Mouse (Mus musculus): Measurements from ENCODE around the gene Cd274. TPM values are rescaled to one million over a fixed set of nuclear protein-coding genes. Genes with fewer than 3 reads are reported as not detected.

The Cd274 gene
- polyA plus RNA-seq (2016; fragmentation: Nextera tagmentation; extraction: Ambion mirVana): 0.29 and 0.30 TPM in 2 replicates

GRCm38 (mm10) chr19:29366969-29367622, at the start of gene Cd274, which contains the start of gene Plgrkt:
Gene Cd274 (plus strand): TSS chr19:29367455.
Gene Plgrkt (minus strand): TSS chr19:29367390.
- 5% methylated on average over 26 of the region's 26 CpGs for WGBS

GRCm38 (mm10) chr19:29323416-29324049, 43.7 kb upstream of the Cd274 start:
- WGBS: 83% methylated on average over 8 of the region's 8 CpGs

More at GRCm38 (mm10) chr19:29366969-29367622, at the start of gene Cd274, which contains the start of gene Plgrkt:
- peak; percentile 35 for DNase-seq (ENCODE audit: extremely low spot score, low spot score)
- Histone ChIP-seq H3K27me3 (ENCODE audit: poor library complexity, severe bottlenecking) (peaks cover 40% of the 10 kb centered on the region), H3K36me3 (replicated peaks) (no peaks in the 10 kb centered on the region), H3K4me3 (peak within 1 kb of the TSS; percentile 52), H3K4me1 (peaks cover 16% of the 10 kb centered on the region), H3K27ac (no peak within 1 kb of the TSS), H3K9me3 (no peaks in the 10 kb centered on the region)

GRCm38 (mm10) chr19:29325053-29325851, 42.0 kb upstream of the Cd274 start, which contains the start of gene Insl6:
Gene Insl6 (minus strand): TSS chr19:29325356.
- H3K27me3 ChIP-seq (ENCODE audit: poor library complexity, severe bottlenecking): peaks cover 21% of the 10 kb centered on the region
- H3K36me3 ChIP-seq (replicated peaks): no peaks in the 10 kb centered on the region
- peak within 1 kb of the TSS; percentile 51 for H3K4me3 ChIP-seq
- 4% methylated on average over 31 of the region's 31 CpGs for WGBS
- peaks cover 21% of the 10 kb centered on the region for H3K4me1 ChIP-seq
- peak; percentile 81 for DNase-seq (ENCODE audit: extremely low spot score, low spot score)
- peak within 1 kb of the TSS; percentile 62 for H3K27ac ChIP-seq
- H3K9me3 ChIP-seq: no peaks in the 10 kb centered on the region

More at GRCm38 (mm10) chr19:29323416-29324049, 43.7 kb upstream of the Cd274 start:
- DNase-seq (ENCODE audit: extremely low spot score, low spot score): no peak
- peaks cover 21% of the 10 kb centered on the region for H3K4me1 ChIP-seq
- H3K27ac ChIP-seq: no peak overlapping the region
- no peaks in the 10 kb centered on the region for H3K9me3 ChIP-seq
- no peak overlapping the region for H3K4me3 ChIP-seq
- peaks cover 21% of the 10 kb centered on the region for H3K27me3 ChIP-seq (ENCODE audit: poor library complexity, severe bottlenecking)
- no peaks in the 10 kb centered on the region for H3K36me3 ChIP-seq (replicated peaks)

- Histone ChIP-seq H3K27me3 (ENCODE audit: poor library complexity, severe bottlenecking) (peaks cover 21% of the 10 kb centered on the region), H3K27ac (peak overlapping the region; percentile 40; the same call in 1 of the 2 replicates), H3K36me3 (replicated peaks) (no peaks in the 10 kb centered on the region), H3K4me3 (peak overlapping the region; percentile 51), H3K4me1 (peaks cover 21% of the 10 kb centered on the region), H3K9me3 (no peaks in the 10 kb centered on the region)
- 73% methylated on average over 9 of the region's 9 CpGs for WGBS
- DNase-seq (ENCODE audit: extremely low spot score, low spot score): no peak
Observed at GRCm38 (mm10) chr19:29325852-29326180, 41.4 kb upstream of the Cd274 start.

- H3K27me3 ChIP-seq (ENCODE audit: poor library complexity, severe bottlenecking): peaks cover 21% of the 10 kb centered on the region
- peaks cover 21% of the 10 kb centered on the region for H3K4me1 ChIP-seq
- DNase-seq (ENCODE audit: extremely low spot score, low spot score): no peak
- H3K36me3 ChIP-seq (replicated peaks): no peaks in the 10 kb centered on the region
- H3K27ac ChIP-seq: no peak overlapping the region
- no peak overlapping the region for H3K4me3 ChIP-seq
- 94% methylated on average over 4 of the region's 4 CpGs for WGBS
- no peaks in the 10 kb centered on the region for H3K9me3 ChIP-seq
Observed at GRCm38 (mm10) chr19:29326396-29326795, 40.9 kb upstream of the Cd274 start.

- H3K36me3 ChIP-seq (replicated peaks): no peaks in the 10 kb centered on the region
- H3K4me3 ChIP-seq: no peak overlapping the region
- no peaks in the 10 kb centered on the region for H3K9me3 ChIP-seq
- no peak overlapping the region for H3K27ac ChIP-seq
- H3K27me3 ChIP-seq (ENCODE audit: poor library complexity, severe bottlenecking): peaks cover 21% of the 10 kb centered on the region
- DNase-seq (ENCODE audit: extremely low spot score, low spot score): no peak
- WGBS: 88% methylated on average over 13 of the region's 13 CpGs
- H3K4me1 ChIP-seq: peaks cover 21% of the 10 kb centered on the region
Observed at GRCm38 (mm10) chr19:29326822-29327552, 40.3 kb upstream of the Cd274 start.

GRCm38 (mm10) chr19:29334068-29334745, 33.0 kb upstream of the Cd274 start, which contains the start of gene Rln1:
Gene Rln1 (minus strand): TSS chr19:29334670.
- Histone ChIP-seq H3K9me3 (no peaks in the 10 kb centered on the region), H3K27me3 (ENCODE audit: poor library complexity, severe bottlenecking) (peaks cover 26% of the 10 kb centered on the region), H3K4me1 (peaks cover 11% of the 10 kb centered on the region), H3K36me3 (replicated peaks) (no peaks in the 10 kb centered on the region), H3K27ac (peak within 1 kb of the TSS; percentile 84), H3K4me3 (peak within 1 kb of the TSS; percentile 55)
- WGBS: 3% methylated on average over 23 of the region's 23 CpGs
- peak; percentile 49 for DNase-seq (ENCODE audit: extremely low spot score, low spot score)

GRCm38 (mm10) chr19:29336624-29337023, 30.6 kb upstream of the Cd274 start:
- H3K4me3 ChIP-seq: no peak overlapping the region
- no peak for DNase-seq (ENCODE audit: extremely low spot score, low spot score)
- WGBS: 84% methylated on average over 2 of the region's 2 CpGs
- no peaks in the 10 kb centered on the region for H3K9me3 ChIP-seq
- peaks cover 11% of the 10 kb centered on the region for H3K4me1 ChIP-seq
- H3K27me3 ChIP-seq (ENCODE audit: poor library complexity, severe bottlenecking): peaks cover 26% of the 10 kb centered on the region
- no peak overlapping the region for H3K27ac ChIP-seq
- no peaks in the 10 kb centered on the region for H3K36me3 ChIP-seq (replicated peaks)

GRCm38 (mm10) chr19:29341029-29341428, 26.2 kb upstream of the Cd274 start:
- no peak overlapping the region for H3K27ac ChIP-seq
- H3K27me3 ChIP-seq (ENCODE audit: poor library complexity, severe bottlenecking): no peaks in the 10 kb centered on the region
- H3K36me3 ChIP-seq (replicated peaks): no peaks in the 10 kb centered on the region
- 90% methylated on average over 4 of the region's 4 CpGs for WGBS
- no peak overlapping the region for H3K4me3 ChIP-seq
- no peaks in the 10 kb centered on the region for H3K4me1 ChIP-seq
- no peaks in the 10 kb centered on the region for H3K9me3 ChIP-seq
- DNase-seq (ENCODE audit: extremely low spot score, low spot score): no peak

GRCm38 (mm10) chr19:29342281-29342680, 25.0 kb upstream of the Cd274 start:
- WGBS: 90% methylated on average over 6 of the region's 6 CpGs
- H3K36me3 ChIP-seq (replicated peaks): no peaks in the 10 kb centered on the region
- no peaks in the 10 kb centered on the region for H3K4me1 ChIP-seq
- DNase-seq (ENCODE audit: extremely low spot score, low spot score): no peak
- no peaks in the 10 kb centered on the region for H3K9me3 ChIP-seq
- H3K4me3 ChIP-seq: no peak overlapping the region
- no peaks in the 10 kb centered on the region for H3K27me3 ChIP-seq (ENCODE audit: poor library complexity, severe bottlenecking)
- H3K27ac ChIP-seq: no peak overlapping the region

- Histone ChIP-seq H3K36me3 (replicated peaks) (peaks cover under 1% of the 10 kb centered on the region; the same call in 1 of the 2 replicates), H3K27me3 (ENCODE audit: poor library complexity, severe bottlenecking) (no peaks in the 10 kb centered on the region), H3K27ac (no peak overlapping the region), H3K9me3 (no peaks in the 10 kb centered on the region), H3K4me3 (no peak overlapping the region), H3K4me1 (no peaks in the 10 kb centered on the region)
- DNase-seq (ENCODE audit: extremely low spot score, low spot score): no peak
Observed at GRCm38 (mm10) chr19:29344868-29345267, 22.4 kb upstream of the Cd274 start.

GRCm38 (mm10) chr19:29345636-29346035, 21.6 kb upstream of the Cd274 start:
- H3K4me3 ChIP-seq: no peak overlapping the region
- H3K27ac ChIP-seq: no peak overlapping the region
- H3K36me3 ChIP-seq (replicated peaks): peaks cover 5% of the 10 kb centered on the region; the same call in 1 of the 2 replicates
- peaks cover 1% of the 10 kb centered on the region for H3K4me1 ChIP-seq
- 89% methylated on average over 6 of the region's 6 CpGs for WGBS
- DNase-seq (ENCODE audit: extremely low spot score, low spot score): no peak
- H3K27me3 ChIP-seq (ENCODE audit: poor library complexity, severe bottlenecking): no peaks in the 10 kb centered on the region
- H3K9me3 ChIP-seq: no peaks in the 10 kb centered on the region
